Mouse (Mus musculus) right cerebral cortex, postnatal 4 days (tissue): Measurements from ENCODE around the gene Cfap299.

Source experiments
- DNase-seq: peaks from one replicate; pipeline ENCODE4 v3.0.0-alpha.2; 2022

Gene Cfap299

GRCm38 (mm10) chr5:98688254-98688653 lies 359.1 kb downstream of the Cfap299 start:
- DNase-seq, result no peak

- no peak for DNase-seq
These were observed 363.0 kb downstream of the Cfap299 start for GRCm38 (mm10) chr5:98692070-98692469.

- no peak for DNase-seq
These were observed 367.2 kb downstream of the Cfap299 start for GRCm38 (mm10) chr5:98696336-98696735.

- no peak for DNase-seq
These were observed 374.9 kb downstream of the Cfap299 start for GRCm38 (mm10) chr5:98703963-98704362.

GRCm38 (mm10) chr5:98706597-98706996 lies 377.5 kb downstream of the Cfap299 start:
- DNase-seq, result no peak

GRCm38 (mm10) chr5:98715392-98715791 lies 386.3 kb downstream of the Cfap299 start:
- no peak for DNase-seq

GRCm38 (mm10) chr5:98732157-98733009 lies 403.3 kb downstream of the Cfap299 start:
- DNase-seq, result no peak

- no peak for DNase-seq
These were observed 403.9 kb downstream of the Cfap299 start for GRCm38 (mm10) chr5:98733010-98733399.

- DNase-seq, result no peak
These were observed 433.0 kb downstream of the Cfap299 start for GRCm38 (mm10) chr5:98761858-98762652.

GRCm38 (mm10) chr5:98778588-98778987 lies 449.5 kb downstream of the Cfap299 start:
- DNase-seq, result no peak

- DNase-seq, result no peak
These were observed 453.0 kb downstream of the Cfap299 start for GRCm38 (mm10) chr5:98782066-98782465.

GRCm38 (mm10) chr5:98787735-98788134 lies 458.6 kb downstream of the Cfap299 start:
- DNase-seq, result no peak

- DNase-seq, result no peak
These were observed 459.5 kb downstream of the Cfap299 start for GRCm38 (mm10) chr5:98788568-98788967.

- no peak for DNase-seq
These were observed 461.9 kb downstream of the Cfap299 start for GRCm38 (mm10) chr5:98790894-98791607.

GRCm38 (mm10) chr5:98801495-98801894 lies 472.4 kb downstream of the Cfap299 start:
- DNase-seq, result no peak

GRCm38 (mm10) chr5:98804761-98805160 lies 475.7 kb downstream of the Cfap299 start:
- no peak for DNase-seq

- no peak for DNase-seq
These were observed 477.4 kb downstream of the Cfap299 start for GRCm38 (mm10) chr5:98806492-98806891.

GRCm38 (mm10) chr5:98807022-98807421 lies 477.9 kb downstream of the Cfap299 start:
- peak; percentile 7 for DNase-seq

- DNase-seq, result no peak
These were observed 478.8 kb downstream of the Cfap299 start for GRCm38 (mm10) chr5:98807953-98808352.

GRCm38 (mm10) chr5:98812380-98812779 lies 483.3 kb downstream of the Cfap299 start:
- DNase-seq, result no peak

GRCm38 (mm10) chr5:98815269-98815668 lies 486.2 kb downstream of the Cfap299 start:
- DNase-seq, result no peak

GRCm38 (mm10) chr5:98833760-98834159 lies 504.7 kb downstream of the Cfap299 start:
- no peak for DNase-seq

GRCm38 (mm10) chr5:98834300-98834699 lies 505.2 kb downstream of the Cfap299 start:
- DNase-seq, result no peak
